Mouse (Mus musculus) limb, embryonic 10.5 days (tissue): ENCODE measurements around the gene Stk32b. TPM values are rescaled to one million over a fixed set of nuclear protein-coding genes. Genes with fewer than 3 reads are reported as not detected.

Experiments used
- DNase-seq: peaks from one replicate; pipeline ENCODE4 v3.0.0-alpha.2; 2017; ENCODE audit warnings: low spot score
- H3K27ac ChIP-seq: fragments of 300-500 bp; sonication (generic); 2 replicates; pipeline ENCODE4 v1.5.1; 2016; ENCODE audit warnings: mild to moderate bottlenecking
- H3K27me3 ChIP-seq: fragments of 300-500 bp; sonication (generic); 2 replicates; pipeline ENCODE4 v1.6.1; 2016; ENCODE audit warnings: low read depth, mild to moderate bottlenecking; ENCODE audit not compliant: poor library complexity, severe bottlenecking
- H3K36me3 ChIP-seq: fragments of 300-500 bp; sonication (generic); 2 replicates; pipeline ENCODE4 v1.6.1; 2016; ENCODE audit warnings: mild to moderate bottlenecking, moderate library complexity
- H3K4me1 ChIP-seq: fragments of 300-500 bp; sonication (generic); 2 replicates; pipeline ENCODE4 v1.6.1; 2016
- H3K4me3 ChIP-seq: fragments of 300-500 bp; sonication (generic); 2 replicates; pipeline ENCODE4 v1.5.1; 2016; ENCODE audit warnings: mild to moderate bottlenecking, moderate library complexity
- H3K9me3 ChIP-seq: fragments of 300-500 bp; sonication (generic); replicated peaks from 2 replicates; pipeline ENCODE4 v1.6.1; 2016; ENCODE audit warnings: mild to moderate bottlenecking
- WGBS: fragments of 180-500 bp; shearing (Covaris S2); methylation state at CpG from one replicate; pipeline ENCODE4 v1.1.7; 2016; 5-methylcytosine and 5-hydroxymethylcytosine counted together
- polyA plus RNA-seq: library from polyadenylated mRNA; unstranded; fragments of >200 nt; fragmentation: Nextera tagmentation; extraction: Ambion mirVana; gene quantifications from 2 replicates; pipeline ENCODE4 v1.2.1, GENCODE M21; 2016

Stk32b gene
- polyA plus RNA-seq = 0.05 and 0.18 TPM in 2 replicates

- Histone ChIP-seq H3K9me3 (no peaks in the 10 kb centered on the region), H3K4me1 (peaks cover 19% of the 10 kb centered on the region), H3K36me3 (no peaks in the 10 kb centered on the region), H3K4me3 (peak within 1 kb of the TSS; percentile 60), H3K27ac (peak within 1 kb of the TSS; percentile 61), H3K27me3 (peaks cover 56% of the 10 kb centered on the region)
- 1% methylated on average over 40 of the region's 40 CpGs for WGBS
- DNase-seq = peak; percentile 66
Measured at GRCm38 (mm10) chr5:37716505-37717372, at the start of gene Stk32b. Gene Stk32b (minus strand): TSS chr5:37717171.

GRCm38 (mm10) chr5:37765851-37766250, 48.9 kb upstream of the Stk32b start:
- peaks cover 19% of the 10 kb centered on the region for H3K4me1 ChIP-seq
- H3K27me3 ChIP-seq = no peaks in the 10 kb centered on the region
- H3K36me3 ChIP-seq = no peaks in the 10 kb centered on the region
- WGBS = 83% methylated on average over 8 of the region's 8 CpGs
- no peak overlapping the region for H3K27ac ChIP-seq
- H3K4me3 ChIP-seq = no peak overlapping the region
- DNase-seq = no peak
- H3K9me3 ChIP-seq = no peaks in the 10 kb centered on the region

- no peaks in the 10 kb centered on the region for H3K27me3 ChIP-seq
- H3K36me3 ChIP-seq = no peaks in the 10 kb centered on the region
- H3K4me1 ChIP-seq = 0 out of 2 replicates have a peak, but pooled peaks cover 2% of the 10 kb centered on the region
- 83% methylated on average over 3 of the region's 3 CpGs for WGBS
- no peaks in the 10 kb centered on the region for H3K9me3 ChIP-seq
- H3K4me3 ChIP-seq = no peak overlapping the region
- no peak for DNase-seq
- H3K27ac ChIP-seq = no peak overlapping the region
Measured at GRCm38 (mm10) chr5:37762046-37762445, 45.1 kb upstream of the Stk32b start.

GRCm38 (mm10) chr5:37753366-37753765, 36.4 kb upstream of the Stk32b start:
- peaks cover 13% of the 10 kb centered on the region; the same call in 1 of the 2 replicates for H3K4me1 ChIP-seq
- H3K27me3 ChIP-seq = no peaks in the 10 kb centered on the region
- no peak for DNase-seq
- H3K9me3 ChIP-seq = no peaks in the 10 kb centered on the region
- WGBS = 79% methylated on average over 7 of the region's 7 CpGs
- no peaks in the 10 kb centered on the region for H3K36me3 ChIP-seq
- no peak overlapping the region for H3K4me3 ChIP-seq
- H3K27ac ChIP-seq = no peak overlapping the region

- Histone ChIP-seq H3K9me3 (no peaks in the 10 kb centered on the region), H3K4me3 (no peak overlapping the region), H3K36me3 (no peaks in the 10 kb centered on the region), H3K27me3 (no peaks in the 10 kb centered on the region), H3K27ac (no peak overlapping the region; the same call in 1 of the 2 replicates), H3K4me1 (peaks cover 13% of the 10 kb centered on the region; the same call in 1 of the 2 replicates)
- DNase-seq = peak; percentile 83
- WGBS = 67% methylated on average over 8 of the region's 8 CpGs
Measured at GRCm38 (mm10) chr5:37752027-37752967, 35.3 kb upstream of the Stk32b start.

- DNase-seq = no peak
- no peaks in the 10 kb centered on the region for H3K36me3 ChIP-seq
- no peak overlapping the region for H3K4me3 ChIP-seq
- no peak overlapping the region for H3K27ac ChIP-seq
- H3K9me3 ChIP-seq = no peaks in the 10 kb centered on the region
- H3K4me1 ChIP-seq = no peaks in the 10 kb centered on the region
- WGBS = 84% methylated on average over 13 of the region's 13 CpGs
- H3K27me3 ChIP-seq = no peaks in the 10 kb centered on the region
Measured at GRCm38 (mm10) chr5:37743889-37744707, 27.1 kb upstream of the Stk32b start.

GRCm38 (mm10) chr5:37736213-37736612, 19.2 kb upstream of the Stk32b start:
- H3K4me3 ChIP-seq = no peak overlapping the region
- no peaks in the 10 kb centered on the region for H3K27me3 ChIP-seq
- H3K9me3 ChIP-seq = no peaks in the 10 kb centered on the region
- peaks cover 8% of the 10 kb centered on the region for H3K4me1 ChIP-seq
- no peaks in the 10 kb centered on the region for H3K36me3 ChIP-seq
- 65% methylated on average over 7 of the region's 7 CpGs for WGBS
- H3K27ac ChIP-seq = no peak overlapping the region
- no peak for DNase-seq

- Histone ChIP-seq H3K27ac (no peak within 1 kb of the TSS), H3K4me3 (no peak within 1 kb of the TSS), H3K27me3 (no peaks in the 10 kb centered on the region), H3K4me1 (peaks cover 8% of the 10 kb centered on the region), H3K9me3 (no peaks in the 10 kb centered on the region), H3K36me3 (no peaks in the 10 kb centered on the region)
- no peak for DNase-seq
- 54% methylated on average over 5 of the region's 5 CpGs for WGBS
Measured at GRCm38 (mm10) chr5:37735224-37735623, 18.3 kb upstream of the Stk32b start, which contains the start of gene Cytl1. Gene Cytl1 (plus strand): TSS chr5:37735519.

- DNase-seq = no peak
Measured at GRCm38 (mm10) chr5:37730781-37731180, 13.8 kb upstream of the Stk32b start.

GRCm38 (mm10) chr5:37725220-37725886, 8.4 kb upstream of the Stk32b start:
- Histone ChIP-seq H3K27me3 (no peaks in the 10 kb centered on the region), H3K9me3 (no peaks in the 10 kb centered on the region), H3K4me1 (peaks cover 9% of the 10 kb centered on the region; the same call in 1 of the 2 replicates), H3K4me3 (no peak overlapping the region), H3K27ac (peak overlapping the region; percentile 64), H3K36me3 (no peaks in the 10 kb centered on the region)
- no peak for DNase-seq
- WGBS = 79% methylated on average over 4 of the region's 4 CpGs

More at GRCm38 (mm10) chr5:37730781-37731180, 13.8 kb upstream of the Stk32b start:
- no peaks in the 10 kb centered on the region for H3K9me3 ChIP-seq
- no peak overlapping the region for H3K4me3 ChIP-seq
- H3K27ac ChIP-seq = no peak overlapping the region
- no peaks in the 10 kb centered on the region for H3K36me3 ChIP-seq
- WGBS = 92% methylated on average over 2 of the region's 2 CpGs
- H3K4me1 ChIP-seq = peaks cover 8% of the 10 kb centered on the region
- no peaks in the 10 kb centered on the region for H3K27me3 ChIP-seq

- 41% methylated on average over 6 of the region's 6 CpGs for WGBS
- Histone ChIP-seq H3K4me1 (peaks cover 25% of the 10 kb centered on the region), H3K27ac (no peak overlapping the region), H3K4me3 (no peak overlapping the region), H3K27me3 (peaks cover 43% of the 10 kb centered on the region), H3K36me3 (no peaks in the 10 kb centered on the region), H3K9me3 (no peaks in the 10 kb centered on the region)
- no peak for DNase-seq
Measured at GRCm38 (mm10) chr5:37720670-37721069, 3.7 kb upstream of the Stk32b start.
